Mouse (Mus musculus): ENCODE measurements around the gene Mrpl45.

The Mrpl45 gene

DNA sequence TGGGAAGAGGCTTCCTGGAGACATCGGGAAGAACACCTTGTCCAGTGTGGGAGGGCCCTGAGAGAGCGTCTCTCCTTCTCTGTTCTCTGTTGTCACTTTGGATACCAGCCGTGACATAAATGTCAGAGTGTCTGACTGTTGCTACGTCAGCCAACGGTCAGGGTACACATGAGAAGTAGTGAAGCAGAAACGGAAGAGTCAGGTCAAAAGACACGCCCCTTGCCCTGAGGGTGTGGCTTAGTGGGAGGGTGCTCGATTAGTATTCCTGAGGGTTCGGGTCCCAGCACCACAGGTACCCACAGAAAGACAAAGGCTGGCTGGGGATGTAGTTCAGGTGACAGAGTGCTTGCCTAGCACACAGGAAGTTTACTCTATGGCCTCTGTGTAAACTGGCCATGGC lies 17.5 kb downstream of the Mrpl45 start:
- no peak for DNase-seq (ENCODE audit: low read depth, low spot score)

DNA sequence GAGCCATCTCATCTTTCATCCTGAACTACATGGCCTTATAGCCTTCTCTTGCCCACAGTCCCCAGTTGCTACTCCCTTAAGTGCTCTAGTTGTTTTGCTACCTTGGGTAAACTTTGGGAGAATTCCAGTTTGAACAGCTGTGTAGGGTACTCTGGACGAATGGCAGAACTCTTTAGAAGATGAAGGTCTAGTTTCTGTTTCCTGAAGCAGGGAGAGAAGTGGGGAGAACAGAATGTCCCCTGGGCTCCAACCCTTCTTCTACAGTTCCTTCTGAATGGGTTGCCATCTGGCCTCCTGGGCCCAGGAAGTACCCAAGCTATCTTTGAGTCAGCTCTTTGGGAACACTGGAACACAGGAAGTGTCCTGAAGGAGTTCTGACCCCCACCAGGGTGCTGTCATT lies 18.4 kb downstream of the Mrpl45 start:
- DNase-seq (ENCODE audit: low read depth, low spot score): no peak

DNA sequence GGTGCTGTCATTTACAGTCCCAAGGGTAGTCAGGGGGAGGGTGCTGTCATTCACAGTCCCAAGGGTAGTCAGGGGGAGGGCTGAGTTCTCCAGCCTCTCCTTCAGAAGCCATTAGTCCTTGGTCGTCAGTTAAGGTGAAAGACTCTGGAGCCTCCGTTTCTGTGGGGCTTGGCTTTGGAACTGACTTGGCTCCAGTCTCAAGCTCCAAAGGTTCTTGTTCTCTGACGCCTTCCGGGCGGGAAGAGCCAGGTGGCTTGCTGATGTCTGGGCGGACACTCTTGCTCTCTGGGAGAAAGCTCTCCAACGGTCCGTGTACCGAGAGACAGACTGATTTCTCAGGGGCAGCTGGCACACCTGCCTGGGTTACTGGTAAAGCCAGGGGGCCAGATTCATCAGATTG lies 18.9 kb downstream of the Mrpl45 start:
- DNase-seq (ENCODE audit: low read depth, low spot score): no peak

DNA sequence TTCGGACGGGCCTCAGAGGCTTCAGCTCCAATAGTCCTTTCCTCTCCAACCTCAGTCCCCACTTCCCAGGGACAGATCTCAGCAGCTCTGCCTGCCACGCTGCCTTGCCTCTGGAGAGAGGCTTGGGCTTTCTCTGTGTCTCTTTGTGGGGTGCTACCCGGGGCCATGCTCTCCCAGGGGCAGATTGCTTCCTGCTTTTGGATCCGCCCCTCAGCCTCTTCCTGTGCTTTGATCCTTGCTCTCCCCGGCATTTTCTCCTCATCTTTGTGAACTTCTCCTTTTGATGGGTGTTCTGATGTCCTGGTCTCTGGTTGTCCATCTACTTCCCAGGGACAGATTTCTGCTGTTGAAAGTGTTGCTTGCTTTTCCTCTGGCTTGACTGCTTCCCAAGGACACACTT lies 20.7 kb downstream of the Mrpl45 start:
- DNase-seq (ENCODE audit: low read depth, low spot score): no peak

DNA sequence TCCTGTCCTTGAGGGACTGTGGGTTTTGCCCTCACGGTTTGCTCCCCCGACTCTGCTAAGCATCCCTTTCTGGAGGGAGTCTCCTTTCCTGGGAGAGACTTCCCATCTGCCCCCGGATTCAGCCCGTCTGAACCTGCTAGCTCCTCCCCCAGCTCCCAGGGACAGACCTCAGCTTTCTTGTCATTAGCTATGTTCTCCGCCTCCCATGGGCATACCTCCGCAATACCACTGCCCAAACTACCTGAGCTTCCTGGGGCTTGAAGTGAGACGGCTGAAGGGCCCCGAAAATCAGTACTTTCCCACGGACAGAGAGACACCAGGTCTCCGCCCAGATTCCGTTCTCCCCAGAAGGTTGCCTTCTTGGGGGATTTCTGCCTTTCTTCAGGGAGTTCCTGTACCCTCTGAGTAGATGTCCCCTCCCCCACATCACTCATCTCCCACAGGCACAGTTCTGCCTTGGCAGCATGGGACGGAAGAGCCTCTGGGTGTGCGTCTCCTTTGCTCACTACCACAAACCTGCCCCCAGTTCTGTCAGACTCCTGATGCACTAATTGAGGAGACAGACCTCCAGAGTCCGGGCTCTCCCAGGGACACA lies 21.3 kb downstream of the Mrpl45 start:
- DNase-seq (ENCODE audit: low read depth, low spot score): no peak

DNA sequence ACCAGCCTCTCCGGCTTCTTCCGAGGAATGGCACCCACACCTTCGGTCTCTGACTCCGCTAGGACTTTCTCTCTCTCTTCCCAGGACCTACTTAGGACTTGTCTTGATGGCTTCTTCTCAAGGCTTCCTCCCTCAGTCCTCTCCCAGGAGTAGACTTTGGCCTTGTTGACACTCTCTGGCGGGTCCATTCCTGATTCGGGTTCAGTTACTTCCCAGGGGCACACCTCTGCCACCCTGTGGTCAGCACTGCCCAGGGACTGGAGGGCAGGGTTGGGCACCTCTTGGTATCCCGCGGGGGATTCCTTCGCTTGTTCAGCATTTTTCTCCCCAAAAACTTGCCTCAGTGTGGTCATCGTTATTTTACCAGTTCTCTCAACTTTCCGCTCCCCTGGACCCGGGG lies 21.8 kb downstream of the Mrpl45 start:
- DNase-seq (ENCODE audit: low read depth, low spot score): no peak

DNA sequence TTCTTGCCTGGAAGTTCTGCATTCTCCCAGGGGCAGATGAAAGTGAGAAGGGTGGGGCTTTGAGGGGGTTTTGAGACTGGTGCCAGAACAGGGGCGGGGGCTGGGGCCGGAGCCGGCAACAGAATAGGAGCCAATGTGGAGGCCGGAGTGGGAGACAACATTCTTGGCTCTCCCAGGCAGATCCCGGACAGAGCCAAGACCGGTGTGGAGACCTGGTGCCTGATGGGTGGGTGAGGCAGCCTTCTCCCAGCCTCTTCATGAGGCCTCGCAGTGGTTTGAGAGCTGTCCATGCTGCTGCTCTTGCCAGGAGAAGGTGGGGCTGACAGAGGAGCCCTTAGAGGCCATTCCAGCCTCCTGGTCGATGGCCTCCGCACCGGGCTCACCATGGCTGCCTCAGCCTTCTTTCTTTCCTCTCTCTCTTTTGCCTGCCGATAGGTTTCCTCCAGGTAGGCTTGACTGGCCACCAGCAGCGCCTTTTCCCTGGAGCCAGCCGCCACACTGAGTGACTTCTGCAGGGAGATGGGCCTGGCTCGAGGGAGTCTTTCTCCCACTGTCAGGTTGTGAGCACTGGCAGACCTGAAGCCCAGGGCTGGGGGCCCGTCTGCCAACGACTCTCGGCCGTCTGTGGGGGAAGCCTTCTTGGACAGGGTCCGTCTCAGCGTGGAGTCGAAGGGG lies 22.9 kb downstream of the Mrpl45 start:
- no peak for DNase-seq (ENCODE audit: low read depth, low spot score)

DNA sequence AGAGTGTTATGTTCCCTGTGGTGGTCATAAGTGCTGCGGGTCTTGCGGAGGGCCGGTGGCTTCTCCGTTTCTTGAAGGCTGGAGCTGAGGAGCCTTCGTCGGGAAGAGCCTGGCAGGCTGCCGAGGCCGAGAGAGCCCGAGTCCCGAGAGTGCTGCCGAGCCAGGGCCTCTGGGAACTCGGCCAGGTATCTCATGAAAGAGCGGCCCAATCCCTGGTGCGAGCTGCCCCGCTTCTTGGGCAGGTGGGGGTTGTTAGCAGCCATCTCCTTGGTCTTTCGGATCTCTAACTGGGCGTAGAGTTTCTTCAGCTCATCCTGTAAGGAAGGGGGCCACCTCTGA lies 23.4 kb downstream of the Mrpl45 start:
- no peak for DNase-seq (ENCODE audit: low read depth, low spot score)

DNA sequence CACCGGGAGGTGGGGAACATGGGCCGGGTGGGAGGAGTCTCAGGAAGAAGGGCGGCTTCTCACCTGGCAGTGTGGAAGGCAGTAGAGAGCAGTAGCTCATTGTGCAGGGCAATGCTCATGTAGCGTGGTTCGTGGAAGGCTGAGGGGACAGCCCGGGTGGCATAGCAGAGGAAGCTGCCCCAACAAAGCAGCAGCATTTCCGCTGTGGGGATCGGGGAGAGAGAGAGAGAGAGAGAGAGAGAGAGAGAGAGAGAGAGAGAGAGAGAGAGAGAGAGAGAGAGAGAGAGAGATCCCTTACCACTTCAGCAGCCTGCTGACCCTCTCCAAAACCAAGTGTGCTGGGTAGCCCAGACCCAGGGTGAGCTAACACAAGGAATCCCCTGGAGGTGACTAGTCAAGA lies 27.7 kb downstream of the Mrpl45 start:
- DNase-seq (ENCODE audit: low read depth, low spot score): no peak

DNA sequence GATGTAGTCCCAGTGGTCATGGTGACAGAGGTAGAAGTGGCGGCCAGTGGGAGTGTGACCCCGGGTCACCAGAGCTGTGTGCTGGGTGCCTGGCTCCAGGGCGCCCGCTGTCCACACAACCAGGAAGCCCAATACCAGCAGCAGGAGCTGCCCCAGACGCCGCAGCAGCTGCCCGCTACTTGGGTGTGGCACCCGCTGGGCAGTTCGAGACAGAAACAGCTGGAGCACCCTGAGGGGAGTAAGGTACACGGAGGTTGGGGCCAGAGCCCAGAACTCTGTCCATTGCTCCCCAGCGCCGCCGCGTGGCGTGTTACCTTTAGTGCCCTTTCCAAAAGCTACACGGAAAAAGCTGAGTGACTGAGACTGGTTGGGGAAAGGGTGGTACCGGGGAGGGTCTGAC lies 28.1 kb downstream of the Mrpl45 start:
- DNase-seq (ENCODE audit: low read depth, low spot score): peak; percentile 67

DNA sequence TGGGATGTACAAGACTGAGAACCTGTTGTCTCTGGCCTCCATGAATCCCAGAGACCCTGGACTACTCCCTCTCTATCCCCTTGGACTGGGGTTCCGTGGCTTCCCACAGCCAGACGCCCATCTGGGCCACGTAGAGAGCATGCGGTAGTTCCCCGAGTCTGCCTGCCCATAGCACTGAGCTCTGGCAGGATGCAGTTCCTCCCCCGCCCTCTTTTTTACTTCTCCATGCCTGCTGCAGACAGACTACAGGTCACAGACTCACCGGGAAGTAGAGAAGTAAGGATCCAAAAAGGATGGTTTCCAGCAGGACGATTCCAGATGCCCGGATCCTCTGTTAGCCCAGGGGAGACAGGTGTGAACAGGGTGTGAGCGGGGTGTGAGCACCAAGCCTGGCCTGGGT lies 29.9 kb downstream of the Mrpl45 start:
- DNase-seq (ENCODE audit: low read depth, low spot score): no peak

DNA sequence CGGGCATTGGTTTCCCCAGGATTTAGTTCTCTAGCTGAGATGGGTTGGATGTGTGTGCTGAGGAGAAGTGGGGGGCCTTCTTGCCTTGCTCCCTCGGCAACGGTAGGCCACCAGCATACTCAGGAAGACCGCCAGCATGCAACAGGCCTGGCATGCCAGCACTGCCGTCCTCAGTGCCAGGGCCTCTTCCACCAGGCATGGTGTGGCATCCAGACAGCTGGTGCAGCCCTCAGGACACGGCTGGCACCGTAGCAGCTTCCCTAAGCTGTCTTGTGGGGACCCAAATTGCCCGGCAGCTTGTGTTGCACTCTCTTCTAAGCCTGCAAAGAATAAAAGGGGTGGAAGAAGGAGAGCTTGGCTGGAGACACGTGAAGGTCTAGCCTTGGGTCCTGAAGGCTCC lies 30.9 kb downstream of the Mrpl45 start:
- no peak for DNase-seq (ENCODE audit: low read depth, low spot score)

DNA sequence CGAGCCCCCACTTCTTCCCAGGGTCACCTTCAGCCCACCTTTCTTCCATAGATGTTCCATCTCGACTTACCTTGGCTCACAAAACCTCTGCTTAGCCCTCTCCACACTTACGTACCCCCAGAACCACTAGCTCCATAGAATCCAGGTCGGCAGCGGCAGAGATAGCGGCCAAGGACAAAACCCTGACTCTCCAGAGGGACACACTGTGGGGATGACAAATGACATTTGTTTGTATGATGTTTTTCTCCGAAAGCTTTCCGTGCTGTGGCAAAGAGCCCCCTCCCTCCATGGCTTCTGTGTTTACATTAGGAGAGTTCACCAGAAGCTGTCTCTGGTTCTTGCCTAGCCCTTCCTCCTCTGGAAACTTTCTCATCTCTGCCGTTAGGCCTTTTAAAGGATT lies 31.8 kb downstream of the Mrpl45 start:
- no peak for DNase-seq (ENCODE audit: low read depth, low spot score)

DNA sequence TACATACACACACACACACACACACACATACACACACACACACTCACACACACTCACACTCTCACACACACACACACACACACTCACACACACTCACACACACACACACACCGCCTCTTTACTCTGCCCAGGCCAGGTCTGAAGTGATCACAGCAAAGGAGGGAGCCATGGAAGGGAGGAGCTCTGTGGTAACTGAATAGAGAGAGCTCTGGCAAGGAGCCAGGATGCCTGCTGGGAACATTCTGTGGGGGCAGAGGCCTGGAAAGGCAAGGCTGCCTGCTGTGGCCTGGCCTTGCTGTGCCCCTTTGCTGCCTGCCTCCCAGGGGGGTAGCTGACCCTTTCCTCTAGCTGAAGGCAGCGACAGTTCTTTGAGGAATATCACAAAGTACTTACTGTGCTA lies 34.5 kb downstream of the Mrpl45 start:
- peak; percentile 82 for DNase-seq (ENCODE audit: low read depth, low spot score)

DNA sequence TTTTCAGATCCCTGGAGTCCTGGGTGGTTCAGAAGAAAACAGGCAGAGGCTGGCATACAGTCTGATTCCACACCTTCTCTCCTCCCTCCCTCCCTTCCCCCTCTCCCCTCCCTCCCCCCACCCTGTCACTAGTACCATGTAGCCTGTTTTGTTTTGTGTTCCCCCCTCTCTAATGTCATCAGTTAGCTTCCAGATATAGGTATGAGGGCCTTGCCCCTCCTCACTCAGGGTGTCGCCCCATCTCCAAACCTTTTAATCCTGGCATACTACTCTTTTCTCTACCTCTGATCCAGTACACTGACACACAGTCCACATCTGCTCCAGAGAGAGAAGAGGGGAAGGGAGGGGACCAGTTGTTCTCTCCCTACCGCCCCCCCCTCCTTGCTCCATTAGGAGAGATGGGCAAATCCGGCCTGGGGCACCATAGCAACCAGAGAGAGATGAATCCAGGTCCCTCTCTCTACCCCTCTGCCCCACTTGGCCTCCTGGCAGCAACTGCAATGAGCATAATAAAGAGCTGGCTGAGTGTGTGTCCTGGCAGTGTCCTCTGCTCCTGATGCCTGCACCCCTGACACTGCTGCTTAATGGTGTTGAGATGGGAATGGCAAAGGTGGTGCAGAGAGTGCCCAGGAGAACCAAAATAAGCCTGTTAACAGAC lies 36.6 kb downstream of the Mrpl45 start, which contains the start of gene Gpr179:
TSS of gene Gpr179 (minus strand) at position 51 of the 658 bp plus-strand sequence.
- DNase-seq (ENCODE audit: low read depth, low spot score): no peak

DNA sequence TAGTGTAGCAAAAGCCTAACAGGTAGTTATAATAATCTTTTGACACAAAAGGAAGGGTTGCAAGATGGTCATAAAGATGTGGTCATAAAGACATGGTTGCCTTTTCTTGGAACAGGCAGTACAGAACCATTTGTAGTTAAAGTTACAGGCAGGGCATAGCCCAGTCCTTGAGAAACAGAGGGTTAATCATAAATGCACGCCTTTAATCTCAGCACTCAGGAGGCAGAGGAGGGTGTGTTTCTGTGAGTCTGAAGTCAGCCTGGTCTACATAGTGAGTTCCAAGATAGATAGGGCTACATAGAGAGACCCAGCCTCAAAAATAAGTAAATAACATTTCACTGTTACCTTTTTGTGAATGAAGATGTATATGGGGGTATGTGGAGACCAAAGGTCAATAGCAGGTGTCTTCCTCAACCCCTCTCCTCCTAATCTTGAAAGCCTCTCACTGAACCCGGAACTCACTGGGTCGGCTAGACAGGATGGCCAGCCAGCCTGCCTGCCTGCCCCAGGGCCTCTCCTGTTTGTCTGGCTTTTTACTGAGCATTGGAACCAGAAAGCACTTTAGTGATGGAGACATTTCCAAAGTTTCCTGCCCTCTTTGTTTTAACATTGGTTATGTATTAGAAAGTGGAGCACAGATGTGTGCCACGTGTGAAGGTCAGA lies 37.5 kb downstream of the Mrpl45 start:
- no peak for DNase-seq (ENCODE audit: low read depth, low spot score)

DNA sequence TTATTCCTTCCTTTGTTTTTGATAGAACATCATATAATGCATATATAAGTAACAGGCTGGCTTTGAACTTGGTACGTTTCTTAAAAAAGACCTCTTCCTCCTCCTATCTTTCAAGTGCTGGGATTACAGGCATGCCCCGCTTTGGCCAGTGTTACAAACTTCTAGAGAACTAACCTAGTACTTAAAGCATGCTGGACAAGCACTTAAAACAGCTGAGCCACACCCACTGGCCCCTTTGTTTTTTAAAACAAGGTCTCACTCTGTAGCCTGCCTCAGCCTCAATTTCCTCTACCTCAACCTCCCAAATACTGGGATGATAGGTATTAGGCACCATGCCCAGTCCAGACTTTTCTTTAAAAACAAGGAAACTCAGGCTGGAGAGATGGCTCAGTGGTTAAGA lies 39.1 kb downstream of the Mrpl45 start:
- DNase-seq (ENCODE audit: low read depth, low spot score): no peak

DNA sequence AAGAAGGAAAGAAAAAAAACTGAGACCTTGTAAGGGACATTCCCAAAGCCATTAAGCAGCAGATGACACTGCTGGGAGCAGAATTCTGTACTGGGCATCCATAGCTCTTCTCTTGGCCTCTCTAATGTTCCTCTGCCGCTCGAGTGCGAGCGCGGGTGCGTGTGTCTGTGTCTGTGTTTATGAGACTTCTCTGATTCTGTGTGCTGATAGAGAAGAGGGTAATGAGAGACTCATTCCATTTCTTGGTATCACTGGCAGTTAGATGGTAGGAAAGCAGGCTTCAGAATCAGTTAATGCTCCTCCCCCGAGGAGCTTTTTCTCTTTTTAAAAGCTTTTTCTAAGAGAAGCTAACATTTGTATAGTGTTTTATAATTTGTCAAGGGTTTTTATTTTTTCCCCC lies 39.7 kb downstream of the Mrpl45 start:
- no peak for DNase-seq (ENCODE audit: low read depth, low spot score)

DNA sequence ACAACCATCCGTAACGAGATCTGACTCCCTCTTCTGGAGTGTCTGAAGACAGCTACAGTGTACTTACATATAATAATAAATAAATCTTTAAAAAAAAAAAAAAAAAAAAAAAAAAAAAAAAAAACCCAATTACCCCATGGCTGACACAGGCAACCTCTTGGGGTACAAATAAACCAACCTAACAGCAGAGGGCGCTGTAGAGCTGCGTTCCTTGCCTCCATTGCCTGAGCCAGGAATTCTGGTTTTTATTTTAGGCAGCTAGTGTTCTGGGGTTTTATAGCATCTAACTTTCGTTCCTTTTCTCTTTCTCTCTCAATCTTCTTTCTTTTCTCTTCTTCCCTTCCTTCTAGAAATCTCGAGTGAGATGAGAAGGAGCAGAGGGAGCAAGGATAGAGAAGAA lies 42.1 kb downstream of the Mrpl45 start:
- DNase-seq (ENCODE audit: low read depth, low spot score): peak; percentile 94

DNA sequence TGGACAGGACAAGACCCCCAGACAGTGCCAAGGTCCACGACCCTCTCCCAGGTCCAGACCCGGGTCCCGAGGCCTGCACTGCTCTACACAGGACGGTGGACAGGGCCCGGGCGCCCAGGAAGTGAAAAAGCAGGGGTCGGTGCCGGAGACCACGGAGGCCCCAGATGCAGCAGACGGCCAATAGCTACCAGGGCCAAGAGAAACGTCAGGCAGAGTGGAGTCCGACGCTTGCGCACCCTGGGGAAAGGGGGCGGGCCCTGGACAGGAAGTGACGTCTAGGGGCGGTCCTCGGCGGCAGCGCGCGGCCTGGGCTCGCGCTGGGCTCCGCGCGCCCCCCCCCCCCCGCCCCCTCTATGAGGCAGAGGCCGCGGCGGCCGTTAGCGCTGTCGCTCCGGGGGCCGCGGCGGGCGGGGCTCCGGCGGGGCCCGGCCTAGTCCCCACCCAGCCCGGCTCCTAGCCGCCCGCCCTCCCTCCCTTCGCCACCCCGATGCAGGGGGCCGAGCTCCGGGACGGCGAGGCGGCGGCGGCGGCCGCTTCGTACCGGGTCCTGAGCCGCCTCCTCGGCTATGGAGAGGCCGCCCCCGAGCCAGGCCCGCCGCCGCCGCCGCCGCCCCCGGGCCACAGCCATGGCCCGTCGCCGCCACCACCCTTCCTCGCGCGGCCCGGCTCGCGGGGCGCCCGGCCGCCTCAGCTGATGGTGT lies 46.6 kb downstream of the Mrpl45 start, which contains the start of gene Socs7:
TSS of gene Socs7 (plus strand) at position 604 of the 701 bp plus-strand sequence.
- DNase-seq (ENCODE audit: low read depth, low spot score): peak; percentile 87

DNA sequence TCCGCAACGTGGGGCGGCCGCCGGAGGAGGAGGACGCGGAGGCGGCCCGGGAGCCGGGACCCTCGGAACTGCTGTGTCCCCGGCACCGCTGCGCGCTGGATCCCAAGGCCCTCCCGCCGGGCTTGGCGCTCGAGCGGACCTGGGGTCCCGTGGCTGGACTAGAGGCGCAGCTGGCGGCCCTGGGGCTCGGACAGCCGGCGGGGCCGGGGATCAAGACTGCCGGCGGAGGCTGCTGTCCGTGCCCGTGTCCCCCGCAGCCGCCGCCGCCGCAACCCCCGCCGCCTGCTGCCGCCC lies 47.1 kb downstream of the Mrpl45 start:
- DNase-seq (ENCODE audit: low read depth, low spot score): no peak

DNA sequence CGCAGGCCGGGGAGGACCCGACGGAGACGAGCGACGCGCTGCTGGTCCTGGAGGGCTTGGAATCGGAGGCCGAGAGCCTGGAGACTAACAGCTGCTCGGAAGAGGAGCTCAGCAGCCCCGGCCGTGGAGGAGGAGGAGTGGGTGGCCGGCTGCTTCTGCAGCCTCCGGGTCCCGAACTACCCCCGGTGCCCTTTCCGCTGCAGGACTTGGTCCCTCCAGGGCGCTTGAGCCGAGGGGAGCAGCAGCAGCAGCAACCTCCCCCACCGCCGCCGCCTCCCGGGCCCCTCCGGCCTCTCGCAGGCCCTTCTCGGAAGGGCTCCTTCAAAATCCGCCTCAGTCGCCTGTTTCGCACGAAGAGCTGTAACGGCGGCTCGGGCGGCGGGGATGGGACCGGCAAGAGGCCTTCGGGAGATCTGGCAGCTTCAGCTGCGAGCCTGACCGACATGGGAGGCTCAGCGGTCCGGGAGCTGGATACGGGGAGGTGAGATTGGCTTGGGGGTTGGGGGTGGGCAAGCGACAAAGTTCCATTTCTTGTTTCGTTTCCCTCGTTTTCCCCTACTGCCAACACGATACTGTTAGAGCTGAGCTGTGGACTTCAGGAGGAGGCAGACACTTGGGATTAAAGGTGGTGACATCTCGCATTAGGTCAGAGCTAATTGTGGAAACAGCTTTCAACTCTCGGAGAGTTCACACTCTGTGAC lies 47.6 kb downstream of the Mrpl45 start:
- peak; percentile 45 for DNase-seq (ENCODE audit: low read depth, low spot score)
